Comparison of ENCODE assay signal across 20 mouse cellular contexts in the genomic region with DNA sequence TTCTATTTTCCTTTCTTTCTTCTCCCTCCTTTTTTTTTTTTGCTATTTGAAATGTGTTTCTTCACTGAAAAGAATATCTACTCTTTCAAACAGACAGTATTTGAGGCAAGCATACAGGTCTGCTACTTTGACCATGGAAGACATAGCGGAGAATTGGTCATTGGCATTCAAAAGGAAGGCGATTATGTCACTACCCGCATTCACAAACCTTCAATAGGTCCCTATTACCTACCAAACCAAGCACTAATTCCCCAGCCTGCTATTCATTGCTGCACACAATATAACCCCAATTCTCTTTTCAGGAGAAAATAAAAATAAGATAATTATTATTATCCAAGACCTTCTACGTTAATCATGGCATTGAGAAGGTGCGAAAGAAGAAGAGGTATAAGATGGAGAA. TPM values are rescaled to one million over a fixed set of nuclear protein-coding genes. Genes with fewer than 3 reads are reported as not detected.
"Had no signal": no experiment of that assay in that cellular context is flagged by ENCODE, and none has a peak within 500 bp of the region (broad histone marks: within the 10 kb centered on the region; RNA-seq: fewer than 3 reads in every experiment).

No protein-coding gene starts in this region.

- H3K4me1 ChIP-seq: lung, embryonic 15.5 days; megakaryocyte, embryonic 14.5 days; midbrain, embryonic 13.5 days; midbrain, embryonic 15.5 days; neural tube, embryonic 12.5 days; stomach, embryonic 15.5 days had no signal

- H3K27me3 ChIP-seq: lung, embryonic 15.5 days; megakaryocyte, embryonic 14.5 days; midbrain, embryonic 13.5 days; midbrain, embryonic 15.5 days; neural tube, embryonic 12.5 days; stomach, embryonic 15.5 days had no signal

- H3K4me2 ChIP-seq: lung, embryonic 15.5 days; midbrain, embryonic 11.5 days; midbrain, embryonic 13.5 days; midbrain, embryonic 15.5 days; neural tube, embryonic 12.5 days; stomach, embryonic 15.5 days had no signal

- H3K9ac ChIP-seq: lung, embryonic 15.5 days; midbrain, embryonic 13.5 days; midbrain, embryonic 15.5 days; neural tube, embryonic 12.5 days; stomach, embryonic 15.5 days had no signal

- DNase-seq: lung, adult 2 months; lung, postnatal 14 days; lung, postnatal 36 days; right cerebral cortex, postnatal 14 days; thymus, adult 2 months; thymus, postnatal 25 days; thymus, postnatal 4 days had no signal

- H3K4me3 ChIP-seq: lung, embryonic 15.5 days; megakaryocyte, embryonic 14.5 days; midbrain, embryonic 13.5 days; midbrain, embryonic 15.5 days; neural tube, embryonic 12.5 days; stomach, embryonic 15.5 days had no signal

- H3K9me3 ChIP-seq: lung, embryonic 15.5 days; midbrain, embryonic 13.5 days; midbrain, embryonic 15.5 days; neural tube, embryonic 12.5 days; stomach, embryonic 15.5 days had no signal

- ATAC-seq: lung, postnatal 0 days; midbrain, embryonic 13.5 days; midbrain, embryonic 15.5 days had no signal

- H3K27ac ChIP-seq: lung, embryonic 15.5 days; macrophage; midbrain, embryonic 13.5 days; midbrain, embryonic 15.5 days; neural tube, embryonic 12.5 days; stomach, embryonic 15.5 days; stomach, postnatal 0 days had no signal

- H3K36me3 ChIP-seq: midbrain, embryonic 15.5 days had no signal

RNA-seq across cellular contexts. Expression of a gene that starts 30.3 kb away (rescaled TPM):
- total RNA-seq: megakaryocyte progenitor cell, adult 5-6 weeks; monocyte, adult 5-6 weeks; neutrophil, adult 5-6 weeks had no signal
- polyA plus RNA-seq: macrophage had no signal
